Mouse (Mus musculus) liver, embryonic 14.5 days (tissue): ENCODE data around the gene Myh9.

Source experiments
- CTCF ChIP-seq: IDR thresholded peaks from 2 replicates; pipeline ENCODE4 v1.5.1; 2016; ENCODE audit warnings: antibody characterized with exemption, low read depth, control low read depth
- EP300 ChIP-seq: IDR thresholded peaks from 2 replicates; pipeline ENCODE4 v1.6.1; 2016; ENCODE audit warnings: antibody characterized with exemption, low read depth

DNA sequence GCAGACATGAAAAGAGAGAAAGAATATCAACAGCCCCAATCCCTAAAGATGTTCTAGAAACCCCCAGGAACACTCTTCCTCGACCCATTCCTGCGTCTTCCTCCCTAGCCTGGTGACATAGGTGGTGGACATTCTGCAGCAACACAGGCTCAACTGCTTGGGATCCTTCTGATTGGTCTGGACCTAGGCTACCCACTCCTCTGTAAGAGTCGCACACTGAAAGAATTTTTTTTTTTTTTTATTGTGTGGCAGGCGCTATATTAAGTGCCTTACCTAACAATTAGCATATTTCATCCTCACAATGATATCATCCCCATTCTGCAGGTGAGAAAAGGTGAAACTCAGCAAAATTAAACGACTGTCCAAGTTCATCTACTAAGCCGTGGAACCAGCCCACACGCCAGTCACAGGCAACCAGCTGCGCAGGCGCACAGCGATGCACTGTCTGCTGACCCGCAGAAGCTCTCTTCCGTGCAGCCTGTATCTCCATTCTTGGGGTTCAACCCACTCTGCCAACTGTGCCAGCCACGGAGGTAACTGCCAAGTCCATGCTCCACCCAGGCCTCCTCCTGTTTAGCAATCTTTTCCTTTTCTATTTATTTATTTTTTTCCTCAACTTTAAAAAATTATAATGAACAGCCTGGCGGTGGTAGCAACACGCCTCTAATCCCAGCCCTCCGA is 3.1 kb upstream of the Myh9 start:
- TF ChIP-seq CTCF (no peak), EP300 (no peak)
